Mouse (Mus musculus) CH12.LX (cell line): ENCODE results near the gene Dmrta2. TPM values are rescaled to one million over a fixed set of nuclear protein-coding genes. Genes with fewer than 3 reads are reported as not detected.

Experiments
- DNase-seq: peaks from one replicate; pipeline ENCODE4 v3.0.0-alpha.2; 2013; ENCODE audit errors: extremely low read depth
- H3K27ac ChIP-seq: 2 replicates; pipeline ENCODE4 v1.5.1; 2012; ENCODE audit warnings: low read depth, mild to moderate bottlenecking, control low read depth, moderate library complexity; ENCODE audit not compliant: insufficient read depth
- H3K27me3 ChIP-seq: replicated peaks from 2 replicates; pipeline ENCODE3; 2012; ENCODE audit warnings: inconsistent platforms
- H3K36me3 ChIP-seq, 2 experiments: replicated peaks in 1 of 2; 2 replicates each; pipeline versions ENCODE3 to v1.6.1; 2012; ENCODE audit warnings: inconsistent platforms in 1 of 2, low read length in 1 of 2, mild to moderate bottlenecking in 1 of 2, mixed read lengths in 1 of 2, moderate library complexity in 1 of 2; ENCODE audit not compliant: control insufficient read depth in 1 of 2, insufficient read depth in 1 of 2
- H3K4me1 ChIP-seq, 2 experiments: 2 replicates each; pipeline ENCODE4 v1.6.1; 2012; ENCODE audit warnings: inconsistent platforms in 1 of 2, moderate library complexity in 1 of 2; ENCODE audit not compliant: insufficient read depth in 2 of 2, control insufficient read depth in 1 of 2
- H3K4me2 ChIP-seq: 2 replicates; pipeline ENCODE4 v1.6.1; 2012; ENCODE audit warnings: low read depth, mild to moderate bottlenecking, control low read depth; ENCODE audit not compliant: poor library complexity, insufficient read depth, severe bottlenecking
- H3K4me3 ChIP-seq, 3 experiments: fragments of 150-350 bp in 1 of 3; sonication (generic) in 1 of 3; replicated peaks in 1 of 3; 2 replicates each; pipeline versions ENCODE3 to v1.5.1; 2011 to 2012; ENCODE audit warnings: low read depth in 2 of 3, low read length in 2 of 3, mild to moderate bottlenecking in 2 of 3, moderate library complexity in 2 of 3, control low read depth in 1 of 3, improper control_type of control experiment in 1 of 3, inconsistent platforms in 1 of 3, mixed read lengths in 1 of 3; ENCODE audit not compliant: poor library complexity in 1 of 3
- H3K79me2 ChIP-seq: replicated peaks from 2 replicates; pipeline ENCODE4 v1.6.1; 2012; ENCODE audit warnings: mild to moderate bottlenecking, moderate library complexity; ENCODE audit not compliant: control insufficient read depth, poor library complexity, insufficient read depth, severe bottlenecking; ENCODE audit errors: extremely low read depth
- H3K9ac ChIP-seq: 2 replicates; pipeline ENCODE4 v1.6.1; 2012; ENCODE audit warnings: low read depth, mild to moderate bottlenecking, control low read depth, moderate library complexity; ENCODE audit not compliant: insufficient read depth
- H3K9me3 ChIP-seq: replicated peaks from 2 replicates; pipeline ENCODE3; 2012; ENCODE audit warnings: low read length, inconsistent platforms, mixed read lengths
- BHLHE40 ChIP-seq: IDR thresholded peaks from 2 replicates; pipeline ENCODE4 v1.6.1; 2011; ENCODE audit warnings: mild to moderate bottlenecking, low read depth, low read length, improper control_type of control experiment
- CTCF ChIP-seq, 2 experiments: IDR thresholded peaks in 1 of 2; conservative IDR thresholded peaks in 1 of 2; 2 replicates each; pipeline ENCODE4 v1.5.1; 2011 to 2012; ENCODE audit warnings: low read depth in 2 of 2, low read length in 2 of 2, improper control_type of control experiment in 1 of 2, inconsistent platforms in 1 of 2, mild to moderate bottlenecking in 1 of 2, moderate library complexity in 1 of 2
- E2F4 ChIP-seq: IDR thresholded peaks from 2 replicates; pipeline ENCODE4 v1.6.1; 2011; ENCODE audit warnings: low read depth, low read length, improper control_type of control experiment; ENCODE audit not compliant: insufficient replicate concordance
- ELF1 ChIP-seq: IDR thresholded peaks from 2 replicates; pipeline ENCODE4 v1.6.1; 2014; ENCODE audit warnings: low read depth, mild to moderate bottlenecking, inconsistent platforms, low read length, improper control_type of control experiment
- EP300 ChIP-seq: IDR thresholded peaks from 2 replicates; pipeline ENCODE4 v1.6.1; 2011; ENCODE audit warnings: low read length, improper control_type of control experiment
- HCFC1 ChIP-seq: IDR thresholded peaks from 2 replicates; pipeline ENCODE4 v1.6.1; 2012; ENCODE audit warnings: low read depth, mild to moderate bottlenecking, inconsistent platforms, low read length, improper control_type of control experiment
- KAT2A ChIP-seq: IDR thresholded peaks from 2 replicates; pipeline ENCODE4 v1.6.1; 2012; ENCODE audit warnings: low read length, improper control_type of control experiment, inconsistent platforms; ENCODE audit not compliant: insufficient replicate concordance
- MAX ChIP-seq: IDR thresholded peaks from 2 replicates; pipeline ENCODE4 v1.6.1; 2011; ENCODE audit warnings: low read length, improper control_type of control experiment
- MAZ ChIP-seq: IDR thresholded peaks from 2 replicates; pipeline ENCODE4 v1.6.1; 2012; ENCODE audit warnings: low read depth, mild to moderate bottlenecking, inconsistent platforms, low read length, improper control_type of control experiment, moderate library complexity
- MEF2A ChIP-seq: IDR thresholded peaks from 2 replicates; pipeline ENCODE4 v1.6.1; 2014; ENCODE audit warnings: low read depth, mild to moderate bottlenecking, inconsistent platforms, low read length, improper control_type of control experiment, borderline replicate concordance
- MYC ChIP-seq: IDR thresholded peaks from 2 replicates; pipeline ENCODE4 v1.6.1; 2011; ENCODE audit warnings: low read depth, mild to moderate bottlenecking, improper control_type of control experiment, low read length
- NRF1 ChIP-seq: IDR thresholded peaks from 2 replicates; pipeline ENCODE4 v1.6.1; 2014; ENCODE audit warnings: low read depth, mild to moderate bottlenecking, inconsistent platforms, low read length, improper control_type of control experiment, moderate library complexity
- RAD21 ChIP-seq: IDR thresholded peaks from 2 replicates; pipeline ENCODE4 v1.6.1; 2011; ENCODE audit warnings: low read depth, mild to moderate bottlenecking, low read length, improper control_type of control experiment, moderate library complexity
- SIN3A ChIP-seq: IDR thresholded peaks from 2 replicates; pipeline ENCODE4 v1.6.1; 2012; ENCODE audit warnings: low read length, improper control_type of control experiment, inconsistent platforms
- UBTF ChIP-seq: IDR thresholded peaks from 2 replicates; pipeline ENCODE4 v1.6.1; 2012; ENCODE audit warnings: low read depth, mild to moderate bottlenecking, inconsistent platforms, low read length, improper control_type of control experiment, moderate library complexity
- USF1 ChIP-seq: IDR thresholded peaks from 2 replicates; pipeline ENCODE4 v1.6.1; 2014; ENCODE audit warnings: low read depth, mild to moderate bottlenecking, inconsistent platforms, low read length, improper control_type of control experiment
- USF2 ChIP-seq: conservative IDR thresholded peaks from 2 replicates; pipeline ENCODE4 v1.6.1; 2011; ENCODE audit warnings: low read depth, low read length, improper control_type of control experiment
- dilution Hi-C: fragments of 300-500 bp; cut with MboI; formaldehyde crosslinking; loops from 2 replicates; pipeline ENCODE4 v1.14.3; 2020; ENCODE audit warnings: low sequenced_read_pairs; ENCODE audit not compliant: extremely low pct_unique_long_range_greater_than_20kb, extremely low pct_ligation_motif_present
- in situ Hi-C: fragments of 300-500 bp; cut with MboI; formaldehyde crosslinking; loops from 3 replicates; pipeline ENCODE4 v1.14.3; 2019; ENCODE audit warnings: low sequenced_read_pairs, low pct_ligation_motif_present, low pct_unique_long_range_greater_than_20kb, mixed read lengths
- polyA plus RNA-seq: library from polyadenylated mRNA; unstranded; fragments of >175 nt; gene quantifications from 2 replicates; pipeline ENCODE4 v1.2.1, GENCODE M21; 2012; ENCODE audit warnings: low read depth; ENCODE audit not compliant: insufficient read length
- total RNA-seq, 2 experiments: library from RNA; depleted of rRNA; stranded (reverse); fragments of 300-350 nt in 1 of 2; fragments of >200 nt in 1 of 2; gene quantifications; 2 replicates each; pipeline ENCODE4 v1.2.3; 2012 to 2014

The Dmrta2 gene
- total and polyA plus RNA-seq, 3 experiments, result 0.04 to 0.13 TPM; not detected in 1

- no peak overlapping the region for H3K9ac ChIP-seq
- TF ChIP-seq KAT2A (no peak), RAD21 (no peak), SIN3A (no peak), UBTF (no peak), HCFC1 (no peak), NRF1 (no peak), EP300 (no peak), MYC (no peak), MEF2A (no peak), USF1 (no peak), MAX (no peak), BHLHE40 (no peak), MAZ (no peak)
- DNase-seq, result no peak
- in situ Hi-C loops, result no loop called here
- no peak overlapping the region for H3K27ac ChIP-seq
- dilution Hi-C loops, result no loop called here
- H3K27me3 ChIP-seq, result no peaks in the 10 kb centered on the region
- no peaks in the 10 kb centered on the region for H3K4me1 ChIP-seq
- no peak overlapping the region for H3K4me3 ChIP-seq
- H3K9me3 ChIP-seq, result no peaks in the 10 kb centered on the region
- H3K79me2 ChIP-seq, result no peaks in the 10 kb centered on the region
- no peak overlapping the region for H3K4me2 ChIP-seq
- peaks cover 0 to 31% of the 10 kb centered on the region in 2 experiments for H3K36me3 ChIP-seq
Observed at GRCm38 (mm10) chr4:109930935-109931334, 46.9 kb upstream of the Dmrta2 start.

DNA sequence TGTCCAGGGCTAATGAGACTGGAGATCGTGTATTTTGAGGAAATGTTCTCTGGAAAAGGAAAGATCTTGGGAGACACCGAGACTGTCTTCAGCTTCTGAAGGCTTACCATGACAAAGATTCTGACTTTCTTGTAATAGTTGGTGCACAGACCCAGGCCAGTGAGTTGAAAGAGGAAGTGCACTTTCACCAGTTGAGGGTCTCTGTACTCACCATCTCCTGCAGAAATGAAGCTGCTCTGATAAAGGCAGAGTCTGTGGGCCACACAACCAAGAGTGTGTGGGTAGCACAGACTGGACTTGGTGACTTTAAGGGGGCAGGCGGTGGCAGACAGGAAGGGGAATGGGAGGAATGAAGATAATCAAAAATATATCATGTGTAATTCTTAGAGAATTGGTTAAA is 41.3 kb upstream of the Dmrta2 start:
- Histone ChIP-seq H3K9me3 (no peaks in the 10 kb centered on the region), H3K4me3 (no peak overlapping the region), H3K27me3 (no peaks in the 10 kb centered on the region), H3K4me2 (no peak overlapping the region), H3K36me3 (peaks cover 0 to 36% of the 10 kb centered on the region in 2 experiments), H3K79me2 (no peaks in the 10 kb centered on the region), H3K27ac (no peak overlapping the region), H3K4me1 (peaks cover 0 to 15% of the 10 kb centered on the region in 2 experiments; a peak in 2 of 4 replicates)
- DNase-seq, result no peak
- in situ Hi-C loops, result no loop called here
- TF ChIP-seq ELF1 (no peak), KAT2A (no peak), UBTF (no peak), RAD21 (no peak), CTCF (conservative IDR thresholded peaks at IDR 0.05 in 1 of 2, IDR thresholded peaks at IDR 0.05 in 1 of 2; ENCODE audit: low read depth in 2 of 2, low read length in 2 of 2) (no peak), USF2 (no peak), E2F4 (no peak)
- TF ChIP-seq, all 38 proteins: peak for 0
- dilution Hi-C loops, result no loop called here
- no peak overlapping the region for H3K9ac ChIP-seq
